Mouse (Mus musculus): Measurements from ENCODE around the gene Trim65.

The Trim65 gene

DNA sequence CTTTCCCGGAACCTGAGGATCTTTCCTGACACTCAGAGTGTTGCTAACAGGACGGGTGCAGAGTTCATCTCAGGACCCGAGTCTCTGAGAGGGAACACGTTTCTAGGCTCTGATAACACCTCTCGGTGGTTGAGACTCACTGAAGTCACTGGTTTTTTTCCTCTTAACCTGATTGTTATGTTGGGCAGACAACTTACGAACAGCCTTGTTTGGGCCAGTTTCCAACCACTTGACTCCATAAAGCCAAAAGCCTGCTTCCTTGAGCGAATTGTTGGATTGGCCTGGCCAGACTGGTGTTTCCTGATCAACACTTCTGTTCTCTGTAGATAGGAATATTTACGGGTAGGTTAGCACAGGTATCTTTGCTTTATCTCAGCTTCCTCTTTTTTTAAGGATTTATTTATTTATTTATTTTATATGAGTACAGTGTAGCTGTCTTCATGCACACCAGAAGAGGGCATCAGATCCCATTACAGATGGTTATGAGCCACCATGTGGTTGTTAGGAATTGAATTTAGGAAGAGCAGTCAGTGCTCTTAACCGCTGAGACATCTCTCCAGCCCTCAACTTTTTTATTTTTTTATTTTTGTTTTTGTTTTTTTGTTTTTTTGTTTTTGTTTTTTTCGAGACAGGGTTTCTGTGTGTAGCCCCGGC lies 42.1 kb downstream of the Trim65 start:
- DNase-seq (ENCODE audit: low spot score in 2 of 2): no peak

DNA sequence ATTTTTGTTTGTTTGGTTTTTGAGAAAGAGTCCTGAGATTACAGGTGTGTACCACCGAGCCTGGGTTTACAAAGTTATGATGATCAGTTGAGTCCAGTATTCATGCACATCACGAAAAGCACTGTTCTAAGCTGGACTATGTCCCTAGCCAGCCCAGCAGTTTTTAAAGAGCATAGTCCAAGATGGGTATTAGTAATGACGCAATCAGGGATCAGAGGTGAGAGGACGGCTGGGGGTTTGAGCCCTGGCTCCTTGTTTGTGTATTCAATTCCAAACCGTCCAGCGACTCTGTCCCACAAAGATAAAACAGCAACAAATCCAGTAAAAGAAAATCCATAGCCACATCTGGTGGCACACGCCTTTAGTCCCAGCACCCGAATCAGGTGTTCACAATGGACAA lies 42.7 kb downstream of the Trim65 start:
- no peak for DNase-seq (ENCODE audit: low spot score in 2 of 2)

DNA sequence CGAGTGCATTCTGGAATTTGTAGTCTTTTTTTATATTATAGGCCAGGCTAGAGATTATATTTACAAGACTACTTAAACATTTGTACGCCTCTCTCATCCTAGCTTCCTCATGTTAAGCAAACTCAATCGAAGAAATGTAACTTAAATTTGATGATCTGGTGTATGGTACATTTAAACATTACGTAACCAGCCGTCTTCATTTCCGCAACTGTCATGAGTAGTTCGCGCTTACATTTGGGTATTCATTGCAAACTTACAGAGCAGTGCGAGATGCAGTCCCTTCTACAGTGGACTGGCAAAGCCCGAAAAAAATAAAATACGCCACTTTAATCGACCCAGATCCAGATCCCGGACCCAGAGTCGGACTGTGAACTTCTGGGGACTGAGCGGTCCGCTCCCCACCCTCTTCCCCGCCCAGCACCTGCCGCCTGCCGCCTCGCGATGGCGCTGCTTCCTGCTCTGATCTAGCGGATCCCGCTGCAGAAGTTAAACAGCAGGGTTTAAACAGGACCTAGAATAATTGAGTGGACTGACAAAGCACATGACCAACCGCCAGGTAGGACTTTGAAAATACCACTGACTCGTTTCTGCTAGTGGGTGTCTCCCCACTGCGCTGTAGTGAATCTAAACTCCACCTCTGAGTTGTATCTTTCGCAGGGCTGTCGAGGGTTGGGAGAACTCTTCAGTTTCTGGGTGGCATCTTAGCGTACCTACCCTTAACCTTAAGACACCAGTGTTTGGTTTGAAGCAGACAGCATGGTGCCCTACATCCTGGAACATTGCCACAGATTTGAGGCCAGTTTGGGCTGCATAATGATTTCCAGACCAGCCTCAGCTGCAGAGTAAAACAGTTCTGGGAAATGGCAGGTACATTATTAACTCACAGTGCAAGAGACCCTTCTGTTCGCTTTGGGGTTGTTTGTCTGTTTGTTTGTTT lies 43.5 kb downstream of the Trim65 start:
- peak; percentile 84 to 88 for DNase-seq (ENCODE audit: low spot score in 2 of 2)

DNA sequence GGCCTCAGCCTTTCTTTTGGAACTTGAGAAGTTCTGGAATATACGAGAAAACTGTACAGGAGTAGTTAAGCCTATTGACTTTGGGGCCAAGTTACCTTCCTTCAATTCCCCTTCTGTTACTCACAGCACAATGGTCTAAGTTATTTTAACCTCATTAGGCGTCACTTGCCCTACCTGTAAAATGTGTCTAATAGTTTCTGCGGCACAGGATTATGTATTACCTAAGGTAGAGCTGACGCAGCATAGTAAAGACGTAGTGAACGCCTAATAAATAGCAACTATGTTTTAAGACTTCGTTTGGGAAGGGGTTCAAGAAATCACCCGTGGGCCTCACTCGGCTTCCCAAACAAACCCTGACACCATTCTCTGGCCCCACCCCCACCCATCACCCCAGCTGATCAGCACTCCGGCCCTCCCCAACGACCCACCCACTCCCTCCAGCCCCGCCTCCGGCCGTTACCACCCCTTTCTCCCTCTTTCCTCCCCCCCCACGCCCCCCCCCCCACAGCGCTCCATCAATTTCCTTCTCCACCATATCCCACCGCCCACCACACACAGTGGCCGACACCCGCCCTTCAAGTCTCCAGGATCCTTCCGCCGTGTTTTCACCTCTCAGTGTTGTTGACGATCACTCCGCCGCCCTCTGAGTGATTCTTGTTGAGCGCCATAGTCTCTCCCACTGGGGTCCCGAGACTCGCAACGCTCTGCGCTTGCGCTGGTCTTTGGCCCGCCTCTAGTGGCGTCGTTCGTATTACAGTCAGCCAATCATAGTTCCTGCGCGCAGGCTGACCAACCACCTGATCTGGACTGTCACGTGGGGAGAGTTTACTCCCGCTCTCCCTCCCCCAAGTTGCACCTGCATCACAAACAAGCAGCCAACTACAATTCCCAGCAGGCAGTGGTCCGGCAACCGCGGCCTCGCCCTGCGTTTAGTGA lies 44.4 kb downstream of the Trim65 start, which contains the start of gene Wbp2:
Gene Wbp2 (minus strand): TSS at position 738 of the 936 bp plus-strand sequence.
- peak; percentile 95 to 98 for DNase-seq (ENCODE audit: low spot score in 2 of 2)

DNA sequence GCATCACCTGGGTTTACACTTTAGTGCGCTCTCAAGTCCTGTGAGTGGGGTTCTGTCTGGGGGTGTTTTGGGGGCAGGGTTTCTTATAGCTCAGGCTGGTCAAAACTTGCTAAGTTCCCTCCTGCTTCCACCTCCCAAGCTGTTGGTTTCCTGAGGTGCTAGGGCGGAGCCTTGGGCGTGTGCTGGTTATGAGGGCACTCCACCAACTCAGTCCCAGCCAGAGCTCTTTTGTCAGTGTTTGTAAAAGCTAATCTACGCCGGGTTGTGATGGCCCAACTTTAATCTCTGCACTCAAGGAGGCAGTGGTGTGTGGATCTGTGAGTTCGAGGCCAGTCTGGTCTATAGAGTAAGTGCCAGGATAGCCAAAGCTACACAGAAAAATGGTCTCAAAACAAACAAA lies 46.8 kb downstream of the Trim65 start:
- DNase-seq (ENCODE audit: low spot score in 2 of 2): no peak

DNA sequence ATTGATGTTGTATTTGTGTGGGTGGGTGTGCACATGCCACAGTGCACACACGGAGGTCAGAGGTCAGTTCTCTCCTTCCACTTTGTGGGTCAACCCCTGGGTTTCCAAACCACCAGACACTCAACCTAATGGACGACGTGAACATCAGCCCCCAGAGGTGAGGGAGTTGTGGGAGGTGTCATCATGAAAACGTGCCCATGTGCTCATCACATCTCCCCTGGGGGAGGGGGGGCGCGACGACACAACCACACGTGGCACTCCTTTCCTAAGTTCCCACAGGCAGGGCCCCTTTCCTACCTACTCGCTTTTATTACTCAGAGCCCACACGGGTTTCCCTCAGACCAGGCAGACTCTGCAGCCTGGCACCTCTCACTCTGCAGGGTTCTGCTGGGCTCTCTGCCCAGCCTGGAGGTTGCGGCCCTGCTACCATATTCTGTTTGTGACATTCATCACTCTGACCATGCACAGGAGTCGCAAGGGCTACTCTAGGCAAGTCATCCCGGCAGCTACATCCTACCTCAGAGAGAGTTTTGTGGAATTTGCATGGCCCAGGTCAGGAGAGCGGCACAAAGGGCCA lies 47.7 kb downstream of the Trim65 start:
- no peak for DNase-seq (ENCODE audit: low spot score in 2 of 2)

DNA sequence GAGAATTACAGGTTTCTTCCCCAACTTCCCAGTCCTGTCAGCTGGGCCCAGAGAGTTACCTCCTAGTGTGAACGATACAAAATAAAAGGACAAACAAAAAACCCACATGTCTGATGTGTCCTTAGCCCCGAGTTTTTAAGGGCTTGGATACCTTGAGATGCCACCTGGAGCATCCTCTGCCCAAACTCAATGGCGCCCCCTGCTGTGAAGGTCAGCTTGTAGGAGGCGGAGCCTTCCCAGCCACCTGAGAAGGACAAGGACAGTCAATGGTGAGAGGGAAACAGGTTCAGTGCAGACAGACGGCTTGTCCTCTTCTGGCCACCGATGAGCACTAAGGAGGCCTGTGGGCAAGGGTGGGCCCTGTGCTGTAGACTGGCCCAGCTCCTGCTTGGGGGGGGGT lies 49.8 kb downstream of the Trim65 start:
- DNase-seq (ENCODE audit: low spot score in 2 of 2): peak; percentile 61 to 89

DNA sequence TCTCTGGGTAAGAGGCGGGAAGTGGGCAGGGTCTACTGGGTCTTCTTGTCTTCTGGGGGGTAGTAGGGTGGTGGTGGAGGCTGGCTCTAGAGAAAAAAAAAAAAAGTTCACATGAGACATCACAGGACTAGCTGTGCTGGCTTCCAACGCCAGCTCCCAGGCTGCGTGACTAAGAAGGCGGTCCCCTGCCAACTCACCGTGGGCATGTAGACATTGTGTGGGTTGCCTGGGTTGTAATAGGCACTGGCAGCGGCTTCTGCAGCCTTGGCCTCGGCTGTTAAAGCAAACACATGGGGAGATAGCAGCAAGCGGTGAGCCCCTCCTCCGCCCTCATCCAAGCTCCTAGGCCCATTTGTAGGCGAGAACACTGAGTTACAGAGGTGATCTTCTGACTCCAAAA lies 51.4 kb downstream of the Trim65 start:
- no peak for DNase-seq (ENCODE audit: low spot score in 2 of 2)

DNA sequence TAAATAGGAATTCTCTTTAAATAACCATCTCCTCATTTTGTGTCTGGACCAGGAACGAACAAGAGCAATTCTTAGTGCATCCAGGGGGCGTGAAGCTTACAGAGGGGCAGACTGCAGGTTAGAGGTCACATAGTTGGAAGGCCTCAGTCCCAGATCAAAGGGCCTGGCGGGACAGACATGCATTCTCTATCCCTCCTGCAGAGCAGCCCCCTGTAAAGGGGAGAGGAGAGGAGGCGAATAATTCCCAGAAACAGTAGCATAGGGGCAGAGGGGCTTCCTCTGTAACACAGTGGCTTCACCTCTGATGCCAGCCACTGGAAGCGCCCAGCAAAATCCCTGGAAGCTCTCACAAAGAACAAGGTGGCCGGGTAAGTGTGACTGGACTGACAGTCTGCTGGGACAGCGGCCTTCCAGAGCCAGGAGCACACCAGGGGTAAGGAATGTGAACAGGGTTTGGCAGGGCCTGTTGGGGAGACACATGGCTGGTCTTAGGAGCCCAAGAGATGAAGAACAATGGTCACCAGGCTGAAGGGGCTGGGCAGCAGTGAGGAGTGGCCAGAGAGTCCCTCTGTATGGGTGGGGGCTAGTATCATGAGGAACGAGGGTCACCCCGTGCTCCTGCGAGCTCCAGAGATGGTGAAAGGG lies 52.1 kb downstream of the Trim65 start:
- DNase-seq (ENCODE audit: low spot score in 2 of 2): peak in 1 of 2 experiments; percentile 29

DNA sequence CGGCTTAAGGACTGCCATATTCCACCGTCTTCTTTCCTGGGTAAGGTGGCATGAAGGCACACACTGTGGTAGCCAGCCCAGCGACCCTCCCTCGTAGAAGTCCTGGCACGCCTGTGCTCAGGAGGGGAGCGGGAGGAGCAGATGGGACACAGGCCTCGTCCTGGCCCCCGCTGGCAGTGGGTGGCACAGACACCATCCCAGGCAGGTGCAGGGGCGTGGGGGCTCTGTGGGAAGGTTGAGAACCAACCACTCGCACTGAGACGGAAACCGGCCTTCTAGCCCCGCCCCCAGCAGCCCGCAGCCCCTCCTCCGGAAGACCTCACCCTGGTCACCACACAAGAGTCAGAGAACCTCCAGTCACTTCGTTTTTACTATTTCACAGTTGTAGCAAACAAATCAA lies 52.7 kb downstream of the Trim65 start:
- DNase-seq (ENCODE audit: low spot score in 2 of 2): peak; percentile 90 to 92

DNA sequence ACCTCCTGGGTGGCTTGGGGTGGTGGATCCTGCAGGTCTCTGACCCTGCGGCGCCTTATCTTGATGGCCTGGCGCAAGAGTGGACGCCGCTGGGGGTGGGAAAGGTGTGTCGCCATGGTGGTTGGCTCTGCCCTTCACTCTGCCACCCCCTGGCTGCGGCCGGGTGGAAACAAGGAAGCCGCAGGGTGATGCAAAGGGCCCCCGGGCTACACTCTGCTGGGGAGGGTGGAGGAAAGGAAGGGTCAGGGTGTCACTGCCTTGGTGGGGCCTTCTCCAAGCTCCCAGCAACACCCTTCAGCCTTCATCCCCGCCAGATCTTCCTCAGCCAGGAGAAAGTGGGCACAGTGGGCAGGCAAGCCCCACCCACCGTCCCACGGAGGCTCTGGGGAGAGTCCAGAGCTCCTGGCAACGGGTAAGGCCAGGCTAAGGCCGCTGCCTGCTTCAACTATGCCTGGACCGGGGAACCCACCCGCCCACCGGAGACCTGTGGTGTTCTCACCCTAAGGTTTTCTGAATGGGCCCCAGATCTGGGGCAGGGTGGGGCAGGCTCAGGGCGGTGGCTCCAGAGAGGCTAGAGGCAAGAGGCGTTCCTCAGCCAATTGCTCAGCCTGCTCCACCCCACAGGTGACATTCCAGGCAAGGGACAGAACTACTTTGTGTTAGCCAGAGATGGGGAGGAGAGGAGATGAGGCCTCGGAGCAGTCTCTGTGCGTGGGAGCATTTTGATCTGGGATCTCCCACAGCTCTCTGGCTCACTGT lies 53.3 kb downstream of the Trim65 start, which contains the start of gene Unc13d:
Gene Unc13d (minus strand): TSS at position 516 of the 759 bp plus-strand sequence.
- peak; percentile 64 to 73 for DNase-seq (ENCODE audit: low spot score in 2 of 2)

DNA sequence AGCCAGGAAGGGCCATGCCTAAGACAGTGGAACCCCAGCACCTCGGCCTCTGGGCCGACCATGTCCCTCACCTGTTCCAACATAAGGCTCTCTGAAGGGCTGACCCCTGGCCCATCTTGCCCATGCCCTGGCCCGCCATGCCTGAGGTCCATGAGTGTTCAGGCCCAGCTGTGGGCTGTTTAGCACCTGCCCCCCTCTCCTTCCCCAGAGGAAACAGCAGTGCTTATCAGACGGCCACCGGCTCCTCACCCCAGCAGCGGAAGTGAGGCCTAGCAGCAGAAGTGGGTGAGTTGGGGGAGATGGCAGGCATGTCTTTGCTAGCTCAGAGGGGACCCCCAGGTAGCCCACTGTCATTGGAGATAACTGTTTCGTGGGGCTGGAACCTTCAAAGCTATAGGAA lies 54.1 kb downstream of the Trim65 start:
- peak; percentile 73 to 75 for DNase-seq (ENCODE audit: low spot score in 2 of 2)

DNA sequence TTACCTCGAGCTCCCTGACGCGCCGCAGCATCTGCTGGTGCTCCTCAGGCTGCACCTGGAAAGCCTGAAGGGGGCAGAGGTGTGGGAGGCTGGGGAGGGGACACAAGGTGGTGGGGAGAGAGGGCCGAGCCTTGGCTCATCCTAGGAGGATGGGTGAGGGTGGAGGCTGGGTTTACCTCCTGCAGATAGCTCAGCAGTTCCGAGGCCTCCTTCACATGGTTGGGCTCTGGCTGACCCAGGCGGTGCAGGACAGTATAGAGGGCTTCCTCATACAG lies 54.7 kb downstream of the Trim65 start:
- peak in 1 of 2 experiments; percentile 26 for DNase-seq (ENCODE audit: low spot score in 2 of 2)

DNA sequence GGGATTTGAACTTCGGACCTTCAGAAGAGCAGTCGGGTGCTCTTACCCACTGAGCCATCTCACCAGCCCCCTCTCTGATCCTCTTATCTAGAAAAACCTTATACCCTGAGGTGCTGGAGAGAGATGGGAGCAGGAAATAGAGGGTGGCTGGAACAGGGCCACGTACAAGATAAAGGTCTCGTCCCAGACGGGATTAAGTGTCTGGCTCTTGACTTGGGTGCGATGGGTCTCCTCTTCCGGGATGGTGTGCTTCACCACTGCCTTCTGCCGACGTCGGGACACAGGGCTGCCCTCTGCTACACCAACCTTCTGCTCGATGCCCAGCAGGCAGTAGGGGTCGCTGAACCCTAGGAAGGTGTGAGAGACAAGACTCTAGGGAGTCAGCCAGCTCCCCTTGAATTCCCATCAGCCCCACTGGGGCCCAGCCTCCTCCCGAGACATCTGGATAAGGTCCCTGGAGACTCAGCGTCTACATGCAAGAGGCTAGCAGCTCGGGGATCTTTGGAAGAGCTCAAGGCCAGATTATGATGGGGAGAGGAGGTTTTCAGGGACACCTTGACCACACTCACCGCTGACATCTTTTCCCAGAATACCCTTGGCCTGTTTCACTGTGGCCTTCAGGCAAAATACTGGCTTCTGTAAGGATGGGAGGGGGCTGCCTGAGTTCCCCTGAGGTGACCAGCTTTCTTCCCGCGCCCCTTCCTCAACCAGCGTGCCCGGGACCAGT lies 55.2 kb downstream of the Trim65 start:
- no peak for DNase-seq (ENCODE audit: low spot score in 2 of 2)

DNA sequence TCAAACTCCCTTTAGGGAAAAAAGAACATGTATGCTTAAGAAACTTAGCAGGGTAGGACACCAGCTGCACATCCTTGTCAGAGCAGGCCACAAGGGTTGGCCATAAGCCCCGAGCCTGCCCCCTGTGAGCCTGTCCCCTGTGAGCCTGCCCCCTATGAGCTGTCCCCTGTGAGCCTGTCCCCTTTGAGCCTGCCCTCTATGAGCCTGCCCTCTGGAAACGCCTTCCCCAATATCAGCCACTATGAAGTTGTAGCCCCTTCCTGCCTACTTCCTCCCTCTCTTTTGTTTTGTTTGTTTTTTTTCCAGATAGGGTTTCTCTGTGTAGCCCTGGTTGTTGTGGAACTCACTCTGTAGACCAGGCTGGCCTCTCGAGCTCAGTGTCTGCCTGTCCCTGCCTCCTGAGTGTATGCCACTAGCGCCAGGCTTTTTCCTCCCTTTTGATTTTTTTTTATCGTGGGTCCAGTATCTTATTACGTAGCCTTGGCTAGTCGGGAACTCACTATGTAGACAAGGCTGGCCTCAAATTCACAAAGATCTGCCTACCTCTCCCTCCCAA lies 56.4 kb downstream of the Trim65 start:
- no peak for DNase-seq (ENCODE audit: low spot score in 2 of 2)

DNA sequence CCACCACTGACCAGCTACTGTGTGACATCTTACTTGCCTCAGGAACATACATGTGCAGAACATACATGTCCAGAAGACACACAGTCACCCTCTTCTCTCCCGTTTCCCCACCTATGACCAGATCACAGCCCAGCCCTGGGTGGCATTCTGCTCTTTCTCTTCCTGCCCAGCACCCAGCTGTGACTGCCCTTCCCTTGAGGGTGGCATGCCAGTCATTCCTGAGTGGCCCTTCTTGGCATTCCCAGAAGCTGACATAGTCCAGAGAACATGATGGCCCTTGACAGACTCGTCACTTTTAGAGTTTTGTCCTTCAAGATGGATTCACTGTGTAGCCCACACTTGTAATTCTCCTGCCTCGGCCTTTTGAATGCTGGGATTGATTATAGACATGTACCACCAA lies 58.3 kb downstream of the Trim65 start:
- no peak for DNase-seq (ENCODE audit: low spot score in 2 of 2)
